Mouse (Mus musculus): ENCODE measurements around the gene Tlk1. TPM values are rescaled to one million over a fixed set of nuclear protein-coding genes. Genes with fewer than 3 reads are reported as not detected.

The Tlk1 gene
- polyA plus RNA-seq, 1 experiment from 2014 or later = 16.5 TPM

DNA sequence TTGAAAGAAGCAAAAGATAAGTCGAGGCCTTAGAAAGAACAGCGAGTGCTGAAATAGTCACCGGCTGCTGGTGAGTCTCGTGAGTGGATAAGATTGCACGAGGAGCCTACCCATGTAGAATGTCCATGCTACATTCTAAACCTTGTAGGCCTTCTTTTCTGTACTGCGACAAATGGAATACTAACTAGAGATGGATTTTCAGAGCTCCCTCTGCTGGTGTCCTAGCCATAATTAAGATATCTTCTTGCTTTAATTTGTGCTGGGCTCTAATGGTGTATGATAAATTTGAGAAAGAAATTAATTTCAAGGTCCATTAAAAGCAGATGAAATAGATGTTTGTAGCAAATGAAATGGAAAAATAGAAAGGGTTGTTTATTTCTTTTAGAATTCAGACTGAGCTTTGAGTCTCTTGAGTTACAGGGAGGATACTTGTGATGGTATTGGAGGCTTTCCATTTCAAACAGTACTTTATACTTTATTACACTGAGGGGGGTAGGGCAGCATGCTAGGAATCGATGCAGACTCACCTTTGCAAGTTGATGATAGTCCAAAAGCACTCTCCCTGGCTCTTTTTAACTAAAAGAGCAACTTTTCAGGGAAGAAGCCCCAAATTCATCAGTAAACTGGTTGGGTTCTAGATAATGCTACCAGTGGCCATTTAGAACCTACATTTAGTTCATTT, 151.9 kb downstream of the Tlk1 start:
- peaks cover 4% of the 10 kb centered on the region; the same call in 1 of the 2 replicates for H3K36me3 ChIP-seq (ENCODE audit: control insufficient read depth, insufficient read depth)
- H3K4me3 ChIP-seq (ENCODE audit: low read depth, low read length) = no peak overlapping the region
- H3K27me3 ChIP-seq (ENCODE audit: control insufficient read depth, insufficient read depth, low read depth, low read length) = no peaks in the 10 kb centered on the region
- no peak overlapping the region for H3K9ac ChIP-seq (ENCODE audit: low read depth, low read length)
- no peaks in the 10 kb centered on the region for H3K9me3 ChIP-seq (replicated peaks; ENCODE audit: control insufficient read depth, low read length)
- H3K4me1 ChIP-seq (ENCODE audit: control insufficient read depth, low read depth, low read length) = no peaks in the 10 kb centered on the region; the same call in 1 of the 2 replicates
- whole genome bisulfite sequencing (ENCODE audit: insufficient replicate concordance) = 66% methylated on average over 7 of the region's 7 CpGs
- no peak for ATAC-seq (ENCODE audit: low read depth)
- no peak overlapping the region for H3K4me2 ChIP-seq (ENCODE audit: low read depth, low read length)
- H3K27ac ChIP-seq (ENCODE audit: low read length) = no peak overlapping the region

DNA sequence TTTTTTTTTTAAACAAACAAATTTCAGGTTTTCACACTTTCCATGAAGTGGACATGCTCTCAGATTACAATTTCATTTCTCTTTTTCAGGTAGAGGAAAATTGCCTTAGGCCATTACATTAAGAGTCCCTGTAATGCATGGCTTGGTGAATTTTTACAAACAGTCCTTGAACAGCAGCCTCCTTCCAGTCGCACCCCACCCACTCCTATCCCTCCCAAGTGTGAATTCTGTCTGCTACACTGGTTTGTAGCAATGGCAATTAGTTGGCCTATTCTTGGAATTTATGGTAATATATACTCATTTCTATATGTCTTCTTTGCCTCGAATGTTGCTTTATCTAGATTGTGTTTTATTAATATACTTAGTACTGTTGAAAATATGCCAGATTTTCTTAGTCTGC, 153.1 kb downstream of the Tlk1 start:
- no peak overlapping the region for H3K27ac ChIP-seq (ENCODE audit: low read length)
- no peak overlapping the region for H3K4me2 ChIP-seq (ENCODE audit: low read depth, low read length)
- ATAC-seq (ENCODE audit: low read depth) = no peak
- H3K36me3 ChIP-seq (ENCODE audit: control insufficient read depth, insufficient read depth) = no peaks in the 10 kb centered on the region
- H3K9ac ChIP-seq (ENCODE audit: low read depth, low read length) = no peak overlapping the region
- no peaks in the 10 kb centered on the region for H3K27me3 ChIP-seq (ENCODE audit: control insufficient read depth, insufficient read depth, low read depth, low read length)
- H3K4me3 ChIP-seq (ENCODE audit: low read depth, low read length) = no peak overlapping the region
- WGBS (ENCODE audit: insufficient replicate concordance) = 60% methylated on average over 2 of the region's 2 CpGs
- no peaks in the 10 kb centered on the region for H3K9me3 ChIP-seq (replicated peaks; ENCODE audit: control insufficient read depth, low read length)
- H3K4me1 ChIP-seq (ENCODE audit: control insufficient read depth, low read depth, low read length) = no peaks in the 10 kb centered on the region; the same call in 1 of the 2 replicates

DNA sequence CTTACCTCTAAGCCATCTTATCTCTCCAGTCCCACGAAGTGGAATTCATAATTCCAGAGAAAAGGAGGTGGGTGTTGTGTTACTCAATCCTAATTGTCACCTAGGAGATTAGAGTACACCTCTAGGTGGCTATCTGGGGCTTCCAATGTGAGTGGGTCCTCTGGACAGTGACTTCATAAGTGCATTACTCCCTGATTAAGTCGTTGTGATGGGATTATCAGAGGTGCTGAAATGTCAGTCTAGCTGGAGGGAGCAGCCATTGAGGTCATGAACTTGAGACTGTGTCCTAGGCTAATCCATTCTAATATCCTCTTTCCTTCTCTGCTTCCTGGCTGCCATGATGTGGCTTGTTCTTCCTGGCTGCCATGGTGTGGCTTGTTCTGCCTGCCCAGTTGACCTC, 155.6 kb downstream of the Tlk1 start:
- Histone ChIP-seq H3K27ac (ENCODE audit: low read length) (no peak overlapping the region), H3K4me3 (ENCODE audit: low read depth, low read length) (no peak overlapping the region), H3K27me3 (ENCODE audit: control insufficient read depth, insufficient read depth, low read depth, low read length) (no peaks in the 10 kb centered on the region), H3K36me3 (ENCODE audit: control insufficient read depth, insufficient read depth) (no peaks in the 10 kb centered on the region), H3K4me1 (ENCODE audit: control insufficient read depth, low read depth, low read length) (peaks cover 3% of the 10 kb centered on the region), H3K4me2 (ENCODE audit: low read depth, low read length) (no peak overlapping the region), H3K9ac (ENCODE audit: low read depth, low read length) (no peak overlapping the region), H3K9me3 (replicated peaks; ENCODE audit: control insufficient read depth, low read length) (no peaks in the 10 kb centered on the region)
- no peak for ATAC-seq (ENCODE audit: low read depth)
- 39% methylated on average over 2 of the region's 2 CpGs for WGBS (ENCODE audit: insufficient replicate concordance)

DNA sequence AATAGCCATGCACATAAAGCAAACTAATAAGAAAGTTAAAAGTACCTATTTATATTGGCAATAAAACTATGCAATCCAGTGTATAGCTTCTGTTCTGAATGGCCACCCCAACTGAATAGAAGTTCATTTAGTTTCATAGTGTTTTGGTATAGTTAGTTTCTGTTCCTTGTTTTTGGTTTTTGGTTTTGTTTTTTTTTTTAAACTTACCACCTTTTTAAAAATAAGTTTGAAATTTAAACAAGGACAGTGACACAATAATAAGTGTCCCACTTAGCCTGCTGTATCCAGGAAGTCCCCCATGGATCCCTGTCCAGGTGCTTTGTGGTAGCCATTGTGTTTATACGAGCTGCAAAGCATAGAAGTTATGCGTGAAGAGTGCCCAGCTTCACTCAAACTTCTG, 156.3 kb downstream of the Tlk1 start:
- Histone ChIP-seq H3K9ac (ENCODE audit: low read depth, low read length) (no peak overlapping the region), H3K4me1 (ENCODE audit: control insufficient read depth, low read depth, low read length) (peaks cover 3% of the 10 kb centered on the region), H3K27me3 (ENCODE audit: control insufficient read depth, insufficient read depth, low read depth, low read length) (no peaks in the 10 kb centered on the region), H3K4me2 (ENCODE audit: low read depth, low read length) (no peak overlapping the region), H3K36me3 (ENCODE audit: control insufficient read depth, insufficient read depth) (no peaks in the 10 kb centered on the region), H3K27ac (ENCODE audit: low read length) (no peak overlapping the region), H3K9me3 (replicated peaks; ENCODE audit: control insufficient read depth, low read length) (no peaks in the 10 kb centered on the region), H3K4me3 (ENCODE audit: low read depth, low read length) (no peak overlapping the region)
- no peak for ATAC-seq (ENCODE audit: low read depth)
- WGBS (ENCODE audit: insufficient replicate concordance) = 79% methylated on average over 2 of the region's 2 CpGs

DNA sequence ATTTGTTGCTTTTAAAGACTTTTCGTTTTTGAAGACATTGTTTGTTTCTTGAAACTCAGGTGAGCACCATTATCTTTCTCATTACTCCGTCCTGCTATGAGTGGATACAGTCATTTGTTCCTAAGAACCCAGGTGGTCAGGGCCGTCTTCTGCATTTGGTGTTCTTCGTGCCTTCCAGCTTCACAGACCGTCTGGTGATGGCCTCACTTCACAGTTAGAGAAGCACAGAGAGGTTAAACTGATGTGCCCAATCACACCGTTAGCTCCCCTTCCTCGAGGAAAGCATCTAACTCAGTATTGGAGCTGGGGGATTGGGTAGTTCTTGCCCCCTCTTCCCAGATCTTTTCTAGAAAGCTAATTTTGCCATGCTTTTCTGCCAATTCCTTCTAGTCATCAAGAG, 158.5 kb downstream of the Tlk1 start:
- no peak overlapping the region for H3K4me2 ChIP-seq (ENCODE audit: low read depth, low read length)
- no peaks in the 10 kb centered on the region for H3K36me3 ChIP-seq (ENCODE audit: control insufficient read depth, insufficient read depth)
- no peak overlapping the region for H3K9ac ChIP-seq (ENCODE audit: low read depth, low read length)
- 73% methylated on average over 7 of the region's 7 CpGs for WGBS (ENCODE audit: insufficient replicate concordance)
- no peak for ATAC-seq (ENCODE audit: low read depth)
- H3K4me1 ChIP-seq (ENCODE audit: control insufficient read depth, low read depth, low read length) = peaks cover 13% of the 10 kb centered on the region
- no peaks in the 10 kb centered on the region for H3K27me3 ChIP-seq (ENCODE audit: control insufficient read depth, insufficient read depth, low read depth, low read length)
- no peak overlapping the region for H3K27ac ChIP-seq (ENCODE audit: low read length)
- no peak overlapping the region for H3K4me3 ChIP-seq (ENCODE audit: low read depth, low read length)
- no peaks in the 10 kb centered on the region for H3K9me3 ChIP-seq (replicated peaks; ENCODE audit: control insufficient read depth, low read length)

DNA sequence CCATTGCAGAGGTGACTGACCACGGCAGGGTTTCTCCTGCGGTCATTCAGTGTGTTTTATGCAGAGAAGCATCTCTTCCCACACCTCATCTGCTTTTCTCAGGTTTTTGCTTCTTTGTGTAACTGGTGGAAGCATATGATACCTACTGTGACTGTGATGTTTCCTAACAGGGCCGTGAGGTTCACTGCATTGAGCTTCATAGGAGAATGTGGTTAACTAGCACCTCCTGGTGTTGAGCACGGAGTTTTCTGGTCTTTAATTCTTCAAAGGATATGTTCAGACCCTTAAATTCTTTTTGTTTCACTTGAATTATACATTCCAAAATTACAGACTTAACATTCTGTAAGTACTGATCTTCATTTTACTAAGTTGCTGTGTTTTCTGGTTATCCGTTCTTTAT, 161.8 kb downstream of the Tlk1 start:
- Histone ChIP-seq H3K9me3 (replicated peaks; ENCODE audit: control insufficient read depth, low read length) (no peaks in the 10 kb centered on the region), H3K4me2 (ENCODE audit: low read depth, low read length) (no peak overlapping the region), H3K4me3 (ENCODE audit: low read depth, low read length) (no peak overlapping the region), H3K4me1 (ENCODE audit: control insufficient read depth, low read depth, low read length) (peaks cover 15% of the 10 kb centered on the region), H3K9ac (ENCODE audit: low read depth, low read length) (no peak overlapping the region), H3K36me3 (ENCODE audit: control insufficient read depth, insufficient read depth) (no peaks in the 10 kb centered on the region), H3K27ac (ENCODE audit: low read length) (no peak overlapping the region), H3K27me3 (ENCODE audit: control insufficient read depth, insufficient read depth, low read depth, low read length) (no peaks in the 10 kb centered on the region)
- no peak for ATAC-seq (ENCODE audit: low read depth)
- WGBS (ENCODE audit: insufficient replicate concordance) = 65% methylated on average over 5 of the region's 5 CpGs

Other genes with a start within 250 kb of the Tlk1 start
- 51.8 and 52.0 TPM in 2 replicates for gene Gorasp2, start 164.2 kb downstream of the Tlk1 start, polyA plus RNA-seq (2015; fragmentation: Nextera tagmentation; extraction: Ambion mirVana)
- 0.76 and 0.87 TPM in 2 replicates for gene Gm26558, start 163.6 kb downstream of the Tlk1 start, polyA plus RNA-seq (2015; fragmentation: Nextera tagmentation; extraction: Ambion mirVana)
- 17.5 and 18.2 TPM in 2 replicates for gene Dcaf17, start 229.6 kb upstream of the Tlk1 start, polyA plus RNA-seq (2015; fragmentation: Nextera tagmentation; extraction: Ambion mirVana)
- gene Mettl8, start 229.9 kb upstream of the Tlk1 start, polyA plus RNA-seq (2015; fragmentation: Nextera tagmentation; extraction: Ambion mirVana) = 8.7 and 8.8 TPM in 2 replicates